In genomic region chr16:30299711-30300277, GRCm38 (mm10) we compare ENCODE assay signal across 27 mouse cellular contexts. TPM values are rescaled to one million over a fixed set of nuclear protein-coding genes. Genes with fewer than 3 reads are reported as not detected.
DNase-seq lines count a peak whose midpoint lies in the region; ATAC-seq and TF ChIP-seq lines count a peak whose summit lies in the region.
"Had no signal": no experiment of that assay in that cellular context is flagged by ENCODE, and none has a peak within 500 bp of the region (broad histone marks: within the 10 kb centered on the region; RNA-seq: fewer than 3 reads in every experiment).

No protein-coding gene starts in this region.

- no peaks in the 10 kb centered on the region for H3K36me3 ChIP-seq in lung, embryonic 14.5 days (ENCODE audit: insufficient read depth)
- H3K36me3 ChIP-seq in stomach, postnatal 0 days (ENCODE audit: control insufficient read depth, insufficient read depth, low read length), result no peaks in the 10 kb centered on the region
- no peaks in the 10 kb centered on the region for H3K36me3 ChIP-seq in midbrain, embryonic 16.5 days (ENCODE audit: control insufficient read depth, insufficient read depth, low read length)
- H3K36me3 ChIP-seq: embryonic facial prominence, embryonic 15.5 days; forebrain, embryonic 10.5 days; heart, embryonic 15.5 days; hindbrain, embryonic 15.5 days had no signal

- H3K4me3 ChIP-seq in lung, embryonic 14.5 days (ENCODE audit: low read depth, low read length), result no peak overlapping the region
- H3K4me3 ChIP-seq in stomach, postnatal 0 days (ENCODE audit: low read depth, low read length), result no peak overlapping the region
- no peak overlapping the region for H3K4me3 ChIP-seq in midbrain, embryonic 16.5 days (ENCODE audit: low read depth, low read length)
- H3K4me3 ChIP-seq: embryonic facial prominence, embryonic 15.5 days; erythroblast, embryonic 14.5 days; forebrain, embryonic 10.5 days; gastrocnemius, adult 2 months; heart, embryonic 15.5 days; hindbrain, embryonic 15.5 days had no signal

- no peak for TF ChIP-seq CTCF in lung, embryonic 14.5 days (IDR thresholded peaks at IDR 0.05; ENCODE audit: low read depth)
- no peak for TF ChIP-seq CTCF in stomach, postnatal 0 days (IDR thresholded peaks at IDR 0.05; ENCODE audit: low read depth)

- ATAC-seq in lung, embryonic 14.5 days (ENCODE audit: insufficient read depth), result no peak
- no peak for ATAC-seq in stomach, postnatal 0 days (ENCODE audit: low FRiP score, low TSS enrichment)
- no peak for ATAC-seq in midbrain, embryonic 16.5 days
- ATAC-seq: activated CD4-positive, CD25-positive, alpha-beta regulatory T cell, adult 4 months; forebrain, embryonic 14.5 days had no signal

- DNase-seq in embryo, embryonic 10.5 days (ENCODE audit: low spot score), result peak; percentile 29
- no peak for DNase-seq in embryo, embryonic 10 days (ENCODE audit: low spot score)
- peak; percentile 54 for DNase-seq in lung, embryonic 14.5 days
- no peak for DNase-seq in lung, postnatal 25 days (ENCODE audit: low spot score)
- DNase-seq in R1 (ENCODE audit: low read depth, low spot score), result peak; percentile 46
- peak; percentile 11 for DNase-seq in stomach, postnatal 0 days (ENCODE audit: low spot score)
- no peak for DNase-seq in kidney, postnatal 14 days
- DNase-seq: adrenal gland, postnatal 14 days; cerebellum, adult 11-12 months; cerebellum, adult 9-11 months; cerebellum, postnatal 36 days; embryo, embryonic 11 days; gastrocnemius, adult 2 months; gastrocnemius, postnatal 25 days; heart, adult 18-20 months; heart, postnatal 36 days had no signal

- no peaks in the 10 kb centered on the region for H3K27me3 ChIP-seq in lung, embryonic 14.5 days (ENCODE audit: insufficient read depth, low read length)
- no peaks in the 10 kb centered on the region for H3K27me3 ChIP-seq in stomach, postnatal 0 days (ENCODE audit: control insufficient read depth, insufficient read depth, low read length)
- no peaks in the 10 kb centered on the region for H3K27me3 ChIP-seq in midbrain, embryonic 16.5 days (ENCODE audit: control insufficient read depth, insufficient read depth, low read depth, low read length)

- H3K9ac ChIP-seq in lung, embryonic 14.5 days, result no peak overlapping the region
- no peak overlapping the region for H3K9ac ChIP-seq in stomach, postnatal 0 days (ENCODE audit: low read length)
- no peak overlapping the region for H3K9ac ChIP-seq in midbrain, embryonic 16.5 days (ENCODE audit: low read depth, low read length)
- H3K9ac ChIP-seq: embryonic facial prominence, embryonic 15.5 days; heart, embryonic 15.5 days; hindbrain, embryonic 15.5 days had no signal

- H3K4me1 ChIP-seq in lung, embryonic 14.5 days (ENCODE audit: insufficient read depth), result no peaks in the 10 kb centered on the region
- H3K4me1 ChIP-seq in stomach, postnatal 0 days (replicated peaks; ENCODE audit: control insufficient read depth, insufficient read depth), result no peaks in the 10 kb centered on the region
- H3K4me1 ChIP-seq in midbrain, embryonic 16.5 days (ENCODE audit: control insufficient read depth, insufficient read depth, low read length), result no peaks in the 10 kb centered on the region
- H3K4me1 ChIP-seq: embryonic facial prominence, embryonic 15.5 days; forebrain, embryonic 10.5 days; heart, embryonic 15.5 days; hindbrain, embryonic 15.5 days had no signal

- H3K4me2 ChIP-seq in lung, embryonic 14.5 days, result no peak overlapping the region
- no peak overlapping the region for H3K4me2 ChIP-seq in stomach, postnatal 0 days (replicated peaks; ENCODE audit: low read depth)
- no peak overlapping the region for H3K4me2 ChIP-seq in midbrain, embryonic 16.5 days (ENCODE audit: low read length)
- H3K4me2 ChIP-seq: embryonic facial prominence, embryonic 15.5 days; heart, embryonic 11.5 days; heart, embryonic 15.5 days; hindbrain, embryonic 15.5 days had no signal

- H3K9me3 ChIP-seq in lung, embryonic 14.5 days (ENCODE audit: low read depth, low read length), result no peaks in the 10 kb centered on the region
- H3K9me3 ChIP-seq in stomach, postnatal 0 days (ENCODE audit: control insufficient read depth, low read length), result no peaks in the 10 kb centered on the region
- no peaks in the 10 kb centered on the region for H3K9me3 ChIP-seq in midbrain, embryonic 16.5 days (replicated peaks; ENCODE audit: control insufficient read depth, low read length, poor library complexity, severe bottlenecking)
- H3K9me3 ChIP-seq: embryonic facial prominence, embryonic 15.5 days; forebrain, embryonic 10.5 days; heart, embryonic 15.5 days; hindbrain, embryonic 15.5 days had no signal

- no peak overlapping the region for H3K27ac ChIP-seq in lung, embryonic 14.5 days (ENCODE audit: low read depth)
- no peak overlapping the region for H3K27ac ChIP-seq in stomach, postnatal 0 days (replicated peaks)
- no peak overlapping the region for H3K27ac ChIP-seq in midbrain, embryonic 16.5 days (ENCODE audit: low read length)
- H3K27ac ChIP-seq: embryonic facial prominence, embryonic 15.5 days; forebrain, embryonic 10.5 days; gastrocnemius, adult 2 months; heart, embryonic 15.5 days; hindbrain, embryonic 15.5 days had no signal

- TF ChIP-seq EP300 in stomach, postnatal 0 days (optimal IDR thresholded peaks at IDR 0.05), result no peak

- WGBS in lung, embryonic 14.5 days, result 57% methylated on average over 10 of the region's 10 CpGs
- 62% methylated on average over 10 of the region's 10 CpGs for WGBS in stomach, postnatal 0 days
- WGBS in midbrain, embryonic 16.5 days, result 79% methylated on average over 10 of the region's 10 CpGs

RNA-seq across cellular contexts. Expression of gene Gp5, which starts 10.8 kb away (rescaled TPM):
- 2.4 and 3.1 TPM in 2 replicates for polyA plus RNA-seq in lung, embryonic 14.5 days (2014; fragmentation: Nextera tagmentation; extraction: Ambion mirVana)
- 0.11 and 0.39 TPM in 2 replicates for polyA plus RNA-seq in stomach, postnatal 0 days (2015; fragmentation: Nextera tagmentation; extraction: Ambion mirVana)
- 0.55 and 0.62 TPM in 2 replicates for polyA plus RNA-seq in midbrain, embryonic 16.5 days (2015; fragmentation: Nextera tagmentation; extraction: Ambion mirVana)
- polyA plus RNA-seq: activated CD4-positive, CD25-positive, alpha-beta regulatory T cell, adult 4 months had no signal

RNA-seq across cellular contexts. Expression of gene Lrrc15, which starts 16.7 kb away (rescaled TPM):
- 0.54 and 0.79 TPM in 2 replicates for polyA plus RNA-seq in lung, embryonic 14.5 days (2014; fragmentation: Nextera tagmentation; extraction: Ambion mirVana)
- 0.76 and 0.87 TPM in 2 replicates for polyA plus RNA-seq in stomach, postnatal 0 days (2015; fragmentation: Nextera tagmentation; extraction: Ambion mirVana)
- polyA plus RNA-seq in midbrain, embryonic 16.5 days (2015; fragmentation: Nextera tagmentation; extraction: Ambion mirVana), result 0.21 and 0.25 TPM in 2 replicates
- polyA plus RNA-seq: activated CD4-positive, CD25-positive, alpha-beta regulatory T cell, adult 4 months; erythroblast, embryonic 14.5 days had no signal

RNA-seq across cellular contexts. Expression of gene Cpn2, which starts 32.5 kb away (rescaled TPM):
- not detected in 2 replicates for polyA plus RNA-seq in lung, embryonic 14.5 days (2014; fragmentation: Nextera tagmentation; extraction: Ambion mirVana)
- 0.04 TPM in 1 of 2 replicates, not detected in the other for polyA plus RNA-seq in stomach, postnatal 0 days (2015; fragmentation: Nextera tagmentation; extraction: Ambion mirVana)
- not detected in 2 replicates for polyA plus RNA-seq in midbrain, embryonic 16.5 days (2015; fragmentation: Nextera tagmentation; extraction: Ambion mirVana)
- polyA plus RNA-seq: activated CD4-positive, CD25-positive, alpha-beta regulatory T cell, adult 4 months; embryonic facial prominence, embryonic 11.5 days; embryonic facial prominence, embryonic 15.5 days; forebrain, embryonic 10.5 days; forebrain, embryonic 14.5 days; heart, embryonic 11.5 days; heart, embryonic 15.5 days; hindbrain, embryonic 11.5 days; hindbrain, embryonic 15.5 days had no signal

Comparison
In these comparisons a context has a peak if more than half of its experiments do, and no peak if none do; other contexts are left out.
1. DNase-seq: peak in embryo, embryonic 10.5 days (single experiment), lung, embryonic 14.5 days (single experiment), R1 (single experiment) and stomach, postnatal 0 days (single experiment); none in embryo, embryonic 10 days (single experiment), lung, postnatal 25 days (single experiment) and kidney, postnatal 14 days (single experiment).